Mouse (Mus musculus) heart, embryonic 14.5 days (tissue): ENCODE measurements at regions not wholly inside any gene's neighbourhood (a gene's known extent, or its start where the extent isn't known, plus 50 kb on each side); places are given as distances from the start of the nearest gene placed in this dataset.
A peak's percentile ranks its signal among the peaks of the same experiment; 100 is the strongest.

Source experiments
- ATAC-seq: fragments of 200-750 bp; cut with Nextera tagmentation; 2 replicates; pipeline ENCODE4 v1.8.0; 2017; ENCODE audit warnings: low read depth, moderate TSS enrichment; ENCODE audit not compliant: insufficient number of reproducible peaks, insufficient read depth, low FRiP score
- H3K27ac ChIP-seq, 2 experiments: fragments of 200-500 bp in 1 of 2; fragments of 300-500 bp in 1 of 2; sonication (generic) in 1 of 2; replicated peaks in 1 of 2; 2 replicates each; pipeline ENCODE4 v1.5.1; 2012 to 2014; ENCODE audit warnings: low read depth in 2 of 2, low read length in 2 of 2, control low read depth in 1 of 2, mild to moderate bottlenecking in 1 of 2, mixed read lengths in 1 of 2; ENCODE audit not compliant: control insufficient read depth in 1 of 2, insufficient read depth in 1 of 2
- H3K27me3 ChIP-seq: fragments of 300-500 bp; sonication (generic); 2 replicates; pipeline ENCODE4 v1.6.1; 2014; ENCODE audit warnings: mild to moderate bottlenecking, low read length, control low read depth; ENCODE audit not compliant: control insufficient read depth, insufficient read depth
- H3K36me3 ChIP-seq: fragments of 300-500 bp; sonication (generic); 2 replicates; pipeline ENCODE4 v1.6.1; 2014; ENCODE audit warnings: mild to moderate bottlenecking, control low read depth, low read length, mixed read lengths; ENCODE audit not compliant: control insufficient read depth, insufficient read depth
- H3K4me1 ChIP-seq, 2 experiments: fragments of 200-500 bp in 1 of 2; fragments of 300-500 bp in 1 of 2; sonication (generic) in 1 of 2; 2 replicates each; pipeline ENCODE4 v1.6.1; 2012 to 2014; ENCODE audit warnings: low read length in 2 of 2, control low read depth in 1 of 2, mixed read lengths in 1 of 2; ENCODE audit not compliant: control insufficient read depth in 2 of 2, insufficient read depth in 2 of 2
- H3K4me2 ChIP-seq: fragments of 300-500 bp; sonication (generic); 2 replicates; pipeline ENCODE4 v1.6.1; 2014; ENCODE audit warnings: mild to moderate bottlenecking, low read length
- H3K4me3 ChIP-seq, 2 experiments: fragments of 200-500 bp in 1 of 2; fragments of 300-500 bp in 1 of 2; sonication (generic) in 1 of 2; 2 replicates each; pipeline ENCODE4 v1.5.1; 2012 to 2014; ENCODE audit warnings: low read length in 2 of 2, mild to moderate bottlenecking in 2 of 2, control low read depth in 1 of 2, low read depth in 1 of 2, moderate library complexity in 1 of 2; ENCODE audit not compliant: control insufficient read depth in 1 of 2, insufficient read depth in 1 of 2
- H3K9ac ChIP-seq: fragments of 300-500 bp; sonication (generic); 2 replicates; pipeline ENCODE4 v1.6.1; 2014; ENCODE audit warnings: mild to moderate bottlenecking, low read length
- H3K9me3 ChIP-seq: fragments of 300-500 bp; sonication (generic); 2 replicates; pipeline ENCODE4 v1.6.1; 2016; ENCODE audit warnings: low read length, control low read depth; ENCODE audit not compliant: control insufficient read depth
- WGBS: fragments of 180-500 bp; shearing (Covaris S2); extraction: QIAGEN DNeasy Blood & Tissue Kit; methylation state at CpG from one replicate; pipeline ENCODE4 v1.1.7; 2014; 5-methylcytosine and 5-hydroxymethylcytosine counted together

DNA sequence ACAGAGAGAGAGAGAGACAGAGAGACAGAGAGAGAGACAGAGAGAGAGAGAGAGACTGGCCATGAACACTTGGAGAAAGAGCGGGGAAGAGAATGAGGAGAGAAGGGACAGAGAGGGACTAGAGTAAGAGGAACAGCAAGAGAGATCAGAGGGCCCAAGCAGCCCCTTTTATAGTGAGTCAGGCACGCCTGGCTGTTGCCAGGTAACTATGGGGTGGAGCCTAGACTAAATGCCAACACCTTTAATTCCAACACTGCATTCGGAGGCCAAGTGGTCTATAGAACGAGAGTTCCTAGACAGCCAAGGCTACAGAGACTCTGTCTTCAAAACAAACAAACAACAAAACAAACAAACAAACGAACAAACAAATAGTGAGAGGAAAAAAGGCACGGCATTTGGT is 148.1 kb downstream of the Foxo1 start:
- no peaks in the 10 kb centered on the region for H3K27me3 ChIP-seq
- no peaks in the 10 kb centered on the region for H3K9me3 ChIP-seq
- no peak overlapping the region for H3K9ac ChIP-seq
- no peak overlapping the region for H3K27ac ChIP-seq
- H3K4me2 ChIP-seq: no peak overlapping the region
- H3K4me1 ChIP-seq: peaks cover 18 to 27% of the 10 kb centered on the region in 2 experiments
- no peak overlapping the region for H3K4me3 ChIP-seq
- WGBS: 53% methylated on average over 6 of the region's 6 CpGs
- no peaks in the 10 kb centered on the region for H3K36me3 ChIP-seq
- ATAC-seq: no peak

- no peaks in the 10 kb centered on the region for H3K9me3 ChIP-seq
- WGBS: 36% methylated on average over 6 of the region's 6 CpGs
- H3K36me3 ChIP-seq: no peaks in the 10 kb centered on the region
- no peaks in the 10 kb centered on the region for H3K27me3 ChIP-seq
- no peak overlapping the region for H3K9ac ChIP-seq
- H3K4me3 ChIP-seq: no peak overlapping the region
- H3K4me2 ChIP-seq: no peak overlapping the region
- no peak for ATAC-seq
- H3K4me1 ChIP-seq: peaks cover 18 to 27% of the 10 kb centered on the region in 2 experiments
- no peak overlapping the region for H3K27ac ChIP-seq
Observed at GRCm38 (mm10) chr3:52415361-52415760, 147.2 kb downstream of the Foxo1 start.

GRCm38 (mm10) chr3:52414017-52414416 is 145.9 kb downstream of the Foxo1 start:
- Histone ChIP-seq H3K4me1 (peaks cover 26 to 33% of the 10 kb centered on the region in 2 experiments), H3K27me3 (no peaks in the 10 kb centered on the region), H3K4me3 (no peak overlapping the region), H3K9ac (no peak overlapping the region), H3K9me3 (no peaks in the 10 kb centered on the region), H3K4me2 (peak overlapping the region; percentile 22; the same call in 1 of the 2 replicates), H3K27ac (no peak overlapping the region), H3K36me3 (no peaks in the 10 kb centered on the region)
- no peak for ATAC-seq
- WGBS: 16% methylated on average over 6 of the region's 6 CpGs

DNA sequence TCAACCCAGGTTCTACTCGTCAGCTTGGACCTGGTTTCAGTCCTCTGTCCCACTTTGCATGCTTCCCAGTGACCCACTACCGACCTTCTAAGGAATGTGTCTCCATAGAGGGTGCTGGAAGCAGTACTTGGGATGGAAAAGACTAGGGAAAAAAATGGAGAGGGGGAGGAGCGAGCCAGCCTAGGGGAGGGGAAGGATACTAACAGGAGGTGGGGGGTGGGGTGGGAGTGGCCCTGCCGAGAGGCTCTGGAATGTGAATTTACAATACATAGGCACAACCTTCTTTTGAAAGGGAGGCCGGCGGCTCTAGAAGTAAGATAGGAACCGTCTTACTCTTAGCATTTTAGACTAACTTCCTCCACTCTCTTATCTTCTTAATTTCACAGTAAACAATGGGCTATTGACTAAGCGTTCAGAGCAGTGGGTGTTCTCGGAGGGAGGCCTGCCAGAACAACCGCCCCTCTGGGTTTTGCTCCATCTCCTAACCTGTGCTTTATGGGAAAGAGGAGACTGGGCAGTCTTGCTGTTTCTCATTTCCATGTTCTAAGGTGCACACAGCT is 145.1 kb downstream of the Foxo1 start:
- H3K9me3 ChIP-seq: no peaks in the 10 kb centered on the region
- no peak overlapping the region for H3K4me3 ChIP-seq
- H3K4me1 ChIP-seq: peaks cover 26 to 33% of the 10 kb centered on the region in 2 experiments
- H3K27ac ChIP-seq: peak overlapping the region in 1 of 2 experiments; percentile 53; a peak in 2 of 4 replicates
- 0 out of 2 replicates have a peak overlapping the region, but pooled peaks have one; percentile 34 for H3K4me2 ChIP-seq
- no peaks in the 10 kb centered on the region for H3K36me3 ChIP-seq
- 11% methylated on average over 10 of the region's 10 CpGs for WGBS
- ATAC-seq: peak; percentile 45; the same call in 1 of the 2 replicates
- H3K9ac ChIP-seq: no peak overlapping the region
- H3K27me3 ChIP-seq: no peaks in the 10 kb centered on the region

- Histone ChIP-seq H3K9me3 (no peaks in the 10 kb centered on the region), H3K27me3 (no peaks in the 10 kb centered on the region), H3K4me1 (peaks cover 34 to 43% of the 10 kb centered on the region in 2 experiments), H3K4me3 (no peak overlapping the region), H3K27ac (no peak overlapping the region), H3K36me3 (no peaks in the 10 kb centered on the region), H3K9ac (no peak overlapping the region), H3K4me2 (no peak overlapping the region)
- ATAC-seq: no peak
- 75% methylated on average over 5 of the region's 5 CpGs for WGBS
Observed at GRCm38 (mm10) chr3:52411356-52411755, 143.2 kb downstream of the Foxo1 start.

- Histone ChIP-seq H3K9me3 (no peaks in the 10 kb centered on the region), H3K9ac (no peak overlapping the region), H3K4me2 (no peak overlapping the region), H3K36me3 (no peaks in the 10 kb centered on the region), H3K27me3 (no peaks in the 10 kb centered on the region), H3K27ac (no peak overlapping the region), H3K4me3 (no peak overlapping the region), H3K4me1 (peaks cover 31 to 36% of the 10 kb centered on the region in 2 experiments)
- WGBS: 59% methylated on average over 7 of the region's 7 CpGs
- no peak for ATAC-seq
Observed at GRCm38 (mm10) chr3:52409465-52409864, 141.3 kb downstream of the Foxo1 start.

GRCm38 (mm10) chr3:52406778-52407318 is 138.7 kb downstream of the Foxo1 start:
- Histone ChIP-seq H3K27ac (peak overlapping the region; percentile 25 to 73), H3K9ac (no peak overlapping the region), H3K4me2 (no peak overlapping the region), H3K9me3 (no peaks in the 10 kb centered on the region), H3K36me3 (no peaks in the 10 kb centered on the region), H3K4me1 (peaks cover 16 to 18% of the 10 kb centered on the region in 2 experiments), H3K4me3 (no peak overlapping the region), H3K27me3 (no peaks in the 10 kb centered on the region)
- WGBS: 25% methylated on average over 5 of the region's 5 CpGs
- no peak for ATAC-seq

DNA sequence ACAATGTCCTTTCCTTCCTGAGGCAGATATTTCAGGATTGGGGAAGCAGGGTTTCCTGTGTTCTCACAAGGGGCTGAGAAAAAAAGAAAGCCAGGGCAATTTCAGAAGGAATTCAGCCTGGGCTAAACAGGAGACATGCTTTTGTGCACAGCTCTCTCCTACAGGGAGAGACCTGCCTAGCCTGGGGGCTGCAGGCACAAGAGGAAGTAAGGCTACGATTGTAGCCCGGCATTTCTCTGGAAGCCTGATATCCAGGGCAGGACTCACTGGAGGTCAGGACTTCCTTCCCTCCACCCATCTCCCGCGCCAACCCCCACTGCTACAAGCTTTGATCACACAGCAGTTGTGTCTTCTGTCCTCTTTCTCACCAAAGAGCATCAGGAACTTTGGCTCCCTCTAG is 136.5 kb downstream of the Foxo1 start:
- peak overlapping the region; percentile 19 to 25; a peak in 3 of 4 replicates for H3K27ac ChIP-seq
- peak; percentile 64 for ATAC-seq
- no peaks in the 10 kb centered on the region for H3K27me3 ChIP-seq
- H3K4me1 ChIP-seq: peaks cover 26 to 34% of the 10 kb centered on the region in 2 experiments
- no peaks in the 10 kb centered on the region for H3K9me3 ChIP-seq
- WGBS: 26% methylated on average over 4 of the region's 4 CpGs
- H3K9ac ChIP-seq: no peak overlapping the region
- no peaks in the 10 kb centered on the region for H3K36me3 ChIP-seq
- no peak overlapping the region for H3K4me3 ChIP-seq
- no peak overlapping the region for H3K4me2 ChIP-seq
